Mouse (Mus musculus): ENCODE results near the gene Pkdcc.

The Pkdcc gene

DNA sequence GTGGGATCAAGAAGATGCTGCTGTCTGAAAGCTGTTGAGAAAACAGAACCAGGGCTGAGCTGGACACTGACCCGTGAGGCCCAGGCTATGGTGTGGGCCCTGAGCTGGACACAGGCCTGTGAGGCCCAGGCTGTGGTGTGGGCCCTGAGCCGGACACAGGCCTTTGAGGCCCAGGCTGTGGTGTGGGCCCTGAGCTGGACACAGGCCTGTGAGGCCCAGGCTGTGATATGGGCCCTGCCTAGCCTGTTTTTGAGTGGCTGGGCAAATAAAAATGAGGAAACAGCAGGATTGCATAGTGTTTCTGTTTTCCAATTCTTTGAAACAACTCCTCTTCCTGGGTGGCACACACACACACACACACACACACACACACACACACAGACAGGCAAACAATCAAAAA is 2.7 kb upstream of the Pkdcc start:
- DNase-seq (ENCODE audit: low spot score in 2 of 2) = no peak

DNA sequence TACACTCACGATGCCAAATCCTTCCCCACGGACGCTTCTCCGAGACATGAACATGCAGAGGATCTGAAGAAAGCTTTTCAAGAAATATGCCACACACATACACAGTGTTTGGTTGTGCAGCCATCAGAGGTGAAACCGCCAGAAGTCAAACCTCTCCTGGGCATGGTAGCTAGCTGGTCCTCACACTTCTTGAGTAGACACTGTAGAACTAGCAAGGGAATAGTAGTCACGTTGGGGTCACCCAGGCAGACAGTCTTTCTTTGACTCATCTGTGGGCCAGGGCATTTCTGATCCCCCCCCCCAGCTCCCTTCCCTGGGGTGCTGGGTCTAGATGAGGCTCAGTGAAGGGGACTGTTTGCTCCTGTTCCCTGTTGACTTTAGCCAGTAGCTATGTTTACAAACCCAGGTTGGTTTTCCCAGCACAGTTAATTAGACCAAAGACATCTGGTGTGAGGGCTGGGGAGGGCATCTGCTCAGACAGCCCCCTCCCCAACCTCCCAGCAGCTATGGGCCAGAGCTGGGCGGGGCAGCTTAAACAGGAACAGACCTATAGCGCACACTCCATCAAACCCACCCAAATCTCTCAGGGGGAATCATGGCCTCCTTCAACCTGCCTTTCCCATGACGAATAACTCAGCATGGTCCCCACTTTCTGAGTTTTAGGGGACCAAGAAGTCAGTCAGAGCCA is 1.7 kb upstream of the Pkdcc start:
- DNase-seq (ENCODE audit: low spot score in 2 of 2) = no peak

DNA sequence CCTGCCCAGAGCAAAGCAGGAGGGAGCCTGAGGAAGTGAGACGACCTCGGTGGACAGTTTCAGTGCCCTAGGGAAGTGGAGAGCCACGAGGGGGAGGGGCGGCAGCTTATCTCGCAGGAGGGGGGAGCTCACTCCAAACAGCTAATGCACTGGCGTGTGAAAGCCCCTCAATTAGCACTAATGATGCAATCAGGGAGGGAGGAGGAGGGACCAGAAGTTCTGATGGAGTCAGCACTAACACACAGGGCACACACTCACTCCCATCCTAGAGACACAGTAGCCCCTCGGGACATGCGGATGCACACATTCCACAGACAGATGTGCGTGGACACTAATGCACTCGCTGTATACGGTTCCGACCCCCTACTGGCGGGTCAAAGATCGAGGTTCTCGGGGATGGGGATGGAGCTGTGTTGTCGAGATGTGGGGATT is 915 bp upstream of the Pkdcc start:
- no peak for DNase-seq (ENCODE audit: low spot score in 2 of 2)

DNA sequence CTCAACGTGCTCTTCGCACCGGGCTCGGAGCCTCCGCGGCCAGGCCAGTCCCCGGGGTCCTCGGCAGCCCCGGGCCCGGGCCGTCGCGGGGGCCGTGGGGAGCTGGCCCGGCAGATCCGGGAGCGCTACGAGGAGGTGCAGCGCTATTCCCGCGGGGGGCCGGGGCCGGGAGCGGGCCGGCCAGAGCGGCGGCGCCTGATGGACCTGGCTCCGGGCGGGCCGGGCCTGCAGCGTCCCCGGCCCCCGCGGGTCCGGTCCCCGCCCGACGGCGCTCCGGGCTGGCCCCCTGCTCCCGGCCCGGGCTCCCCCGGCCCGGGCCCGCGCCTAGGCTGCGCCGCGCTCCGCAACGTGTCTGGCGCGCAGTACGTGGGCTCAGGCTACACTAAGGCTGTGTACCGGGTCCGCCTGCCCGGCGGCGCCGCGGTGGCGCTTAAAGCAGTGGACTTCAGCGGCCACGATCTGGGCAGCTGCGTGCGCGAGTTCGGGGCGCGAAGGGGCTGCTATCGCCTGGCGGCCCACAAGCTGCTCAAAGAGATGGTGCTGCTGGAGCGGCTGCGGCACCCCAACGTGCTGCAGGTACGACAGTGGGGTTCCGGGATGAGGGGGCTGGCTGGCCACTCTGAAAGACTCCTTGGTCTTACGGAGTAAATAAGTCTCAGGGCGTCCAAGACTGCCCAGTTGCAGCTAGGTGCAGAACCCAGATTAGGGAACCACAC is 595 bp downstream of the Pkdcc start:
- peak in 1 of 2 experiments; percentile 20 for DNase-seq (ENCODE audit: low spot score in 2 of 2)

DNA sequence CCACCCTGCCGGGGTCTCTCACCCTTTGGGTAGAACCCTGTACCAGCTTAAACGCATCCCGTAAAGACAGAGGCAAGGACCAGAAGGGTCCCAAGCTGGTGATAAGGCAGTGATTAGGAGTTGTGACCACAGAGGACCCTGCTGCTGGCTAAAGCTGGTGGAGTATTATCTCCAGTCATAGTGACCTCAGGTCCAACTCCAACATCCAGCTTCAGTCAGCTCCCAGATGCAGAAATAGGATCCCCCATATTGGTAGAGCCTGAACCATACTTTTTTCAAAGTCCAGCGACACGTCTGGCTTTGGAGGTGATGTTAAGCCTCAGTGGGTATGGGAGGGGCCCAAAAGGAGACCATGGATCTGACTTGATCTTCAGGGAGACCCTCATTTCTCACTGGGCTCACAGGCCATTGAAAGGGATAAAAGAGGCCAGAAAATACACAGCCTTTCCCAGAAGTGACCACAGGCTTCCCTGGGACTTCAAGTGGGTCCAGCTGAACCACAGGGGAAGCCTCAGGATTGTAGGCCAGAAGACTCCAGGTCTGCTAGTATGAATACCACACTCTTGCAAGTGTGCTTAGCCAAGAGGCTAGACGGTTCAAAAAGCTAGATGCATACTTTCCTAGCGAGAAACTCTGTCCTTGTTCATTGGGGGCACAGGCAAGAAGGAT is 1.3 kb downstream of the Pkdcc start:
- no peak for DNase-seq (ENCODE audit: low spot score in 2 of 2)

DNA sequence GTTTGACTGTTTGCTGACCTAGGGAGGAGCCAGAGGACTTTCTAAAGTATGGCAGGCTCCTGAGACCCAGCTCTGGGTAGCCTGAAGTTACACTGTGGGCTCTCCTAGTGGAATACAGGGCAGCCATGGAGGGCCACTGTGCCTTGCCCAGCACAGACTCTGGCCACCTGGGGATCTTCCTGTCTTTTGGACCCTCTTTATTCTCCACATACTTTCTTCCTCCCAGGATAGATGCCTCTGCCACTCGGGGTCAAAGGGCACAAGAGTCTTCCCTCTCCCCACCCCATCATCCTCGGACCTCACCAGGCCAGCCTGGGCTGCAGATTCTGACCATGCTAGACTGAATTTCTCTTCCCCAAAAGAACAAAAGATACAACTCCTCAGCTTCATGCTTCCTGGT is 3.1 kb downstream of the Pkdcc start:
- DNase-seq (ENCODE audit: low spot score in 2 of 2) = no peak

DNA sequence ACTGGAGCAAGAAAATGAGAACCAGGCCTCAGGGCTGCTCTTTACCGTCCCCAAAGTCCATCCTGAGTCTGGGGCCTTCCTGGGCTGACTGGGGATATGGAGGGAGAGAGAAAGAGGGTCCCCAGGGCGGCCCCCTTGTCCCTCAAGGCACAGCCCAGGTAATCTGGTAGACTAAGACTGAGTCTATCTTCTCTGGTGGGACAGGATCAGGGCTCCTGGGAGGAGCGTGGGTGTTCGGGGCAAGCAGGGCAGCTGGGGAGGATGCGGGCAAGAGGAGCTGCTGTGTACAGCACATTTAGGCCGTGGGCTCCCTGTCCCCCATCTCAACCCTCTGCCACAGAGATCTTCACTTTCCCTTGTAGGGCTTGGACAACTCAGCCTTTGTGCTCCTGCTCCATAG is 3.6 kb downstream of the Pkdcc start:
- no peak for DNase-seq (ENCODE audit: low spot score in 2 of 2)

DNA sequence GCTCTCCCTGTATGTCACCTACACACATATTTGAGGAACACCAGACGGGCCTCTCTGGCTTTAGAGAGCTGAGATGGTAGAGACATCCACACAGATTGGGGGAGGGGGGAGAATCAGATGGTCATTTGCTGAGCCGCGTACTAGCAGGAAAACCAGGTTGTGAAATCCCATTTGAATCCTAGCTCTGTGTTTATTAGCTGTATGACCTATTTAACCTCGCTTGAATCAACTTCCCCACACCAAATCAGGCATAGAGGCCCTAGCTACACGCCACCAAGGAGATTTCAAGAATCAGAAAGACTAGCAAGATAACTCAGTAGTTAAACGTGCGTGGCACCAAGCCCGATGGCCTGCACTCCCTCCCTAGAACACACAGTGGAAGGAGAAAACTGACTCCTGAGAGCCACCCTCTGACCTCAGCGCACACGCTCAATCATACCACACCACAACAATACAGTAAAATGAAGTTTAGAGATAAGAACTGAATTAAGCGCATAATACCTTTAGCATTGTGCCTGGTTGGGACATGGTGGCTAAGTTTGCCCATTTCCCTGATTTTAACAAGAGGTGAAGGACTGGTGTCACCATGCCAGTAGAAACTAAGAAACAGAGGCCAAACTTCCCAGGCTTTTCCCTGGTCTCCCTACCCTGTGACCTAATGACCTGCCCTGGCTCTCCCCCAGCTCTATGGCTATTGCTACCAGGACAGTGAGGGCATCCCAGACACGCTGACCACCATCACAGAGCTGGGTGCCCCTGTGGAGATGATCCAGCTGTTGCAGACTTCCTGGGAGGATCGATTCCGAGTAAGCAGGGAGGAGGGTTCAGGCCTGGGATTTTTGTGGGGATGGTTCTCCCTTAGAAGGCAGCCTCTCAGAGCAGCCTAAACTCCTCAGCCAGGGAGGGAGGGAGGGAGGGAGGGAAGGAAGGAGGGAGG is 4.5 kb downstream of the Pkdcc start:
- DNase-seq (ENCODE audit: low spot score in 2 of 2) = no peak

DNA sequence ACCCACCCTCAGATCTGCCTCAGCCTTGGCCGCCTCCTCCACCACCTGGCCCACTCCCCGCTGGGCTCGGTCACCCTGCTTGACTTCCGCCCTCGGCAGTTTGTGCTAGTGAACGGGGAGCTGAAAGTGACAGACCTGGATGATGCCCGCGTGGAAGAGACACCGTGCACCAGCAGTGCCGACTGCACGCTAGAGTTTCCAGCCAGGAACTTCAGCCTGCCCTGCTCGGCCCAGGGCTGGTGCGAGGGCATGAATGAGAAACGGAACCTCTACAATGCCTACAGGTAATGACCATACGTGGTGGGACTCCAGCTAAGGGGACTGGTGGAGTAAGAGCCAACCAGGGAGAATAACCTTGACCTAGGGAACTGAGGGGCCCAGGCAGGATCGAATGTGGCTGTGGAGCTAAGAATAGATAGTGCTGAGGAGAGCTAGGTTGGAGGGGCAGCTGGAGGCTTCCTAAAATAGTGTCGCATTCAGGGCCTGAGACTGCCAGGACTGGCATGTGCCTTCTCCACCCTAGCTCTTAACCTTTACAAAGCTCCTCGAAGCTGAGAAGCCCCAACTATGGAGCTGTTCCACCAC is 6.0 kb downstream of the Pkdcc start:
- DNase-seq (ENCODE audit: low spot score in 2 of 2) = no peak

DNA sequence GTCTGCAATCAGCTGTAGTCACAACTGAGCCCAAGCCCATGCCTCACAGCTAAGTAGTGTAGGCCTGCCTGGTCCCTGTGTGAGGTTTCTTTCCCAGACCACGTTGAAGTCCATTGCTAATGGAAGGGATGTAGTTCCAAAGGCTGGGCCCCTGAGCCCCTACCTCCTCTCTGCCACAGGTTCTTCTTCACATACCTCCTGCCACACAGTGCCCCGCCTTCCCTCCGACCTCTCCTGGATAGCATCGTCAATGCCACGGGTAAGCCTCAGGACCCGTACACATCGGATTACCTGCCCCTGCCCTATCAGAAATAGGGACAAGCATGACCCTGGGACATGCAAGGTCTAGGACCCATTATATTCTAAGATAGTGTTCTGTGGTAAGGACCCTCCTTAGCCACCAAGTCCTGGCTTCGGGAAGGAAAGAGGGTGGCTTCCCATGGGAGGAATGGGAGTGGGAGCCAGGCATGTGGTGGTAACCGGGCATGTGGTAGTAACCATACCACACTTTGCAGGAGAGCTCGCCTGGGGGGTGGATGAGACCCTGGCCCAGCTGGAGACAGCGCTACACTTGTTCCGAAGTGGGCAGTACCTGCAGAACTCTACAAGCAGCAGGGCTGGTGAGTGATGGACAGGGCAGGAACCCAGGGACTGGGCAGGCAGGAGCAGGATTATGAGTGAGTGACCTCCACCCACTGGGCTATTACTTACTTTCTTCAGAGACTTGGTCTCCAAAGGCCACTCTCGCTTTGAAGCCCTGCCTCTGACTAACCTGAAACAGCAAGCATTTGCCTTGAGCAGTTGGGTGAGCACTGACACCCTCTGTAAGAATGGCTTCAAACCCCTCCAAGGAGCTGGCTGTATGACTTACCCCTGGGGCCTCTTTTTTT is 6.8 kb downstream of the Pkdcc start:
- no peak for DNase-seq (ENCODE audit: low spot score in 2 of 2)

DNA sequence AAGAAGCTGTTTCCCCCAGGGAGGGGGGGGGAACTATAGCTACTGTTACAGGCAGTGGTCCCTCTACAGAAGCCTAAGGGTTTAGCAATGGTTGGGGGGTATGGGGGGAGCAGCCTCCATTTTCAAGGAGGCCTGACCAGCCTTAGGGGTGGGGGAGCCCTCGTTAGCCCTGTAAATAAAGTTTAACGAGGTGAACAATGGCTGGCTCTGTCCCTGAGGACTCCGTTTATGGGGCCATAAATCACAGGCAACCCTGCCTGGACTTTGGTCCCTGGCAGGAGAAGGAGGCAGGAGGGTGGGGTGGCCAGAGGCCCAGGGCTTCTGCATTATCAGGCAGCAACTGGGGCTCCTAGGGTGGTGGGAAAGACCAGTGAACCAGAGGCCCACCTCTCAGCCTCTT is 7.6 kb downstream of the Pkdcc start:
- DNase-seq (ENCODE audit: low spot score in 2 of 2) = no peak

DNA sequence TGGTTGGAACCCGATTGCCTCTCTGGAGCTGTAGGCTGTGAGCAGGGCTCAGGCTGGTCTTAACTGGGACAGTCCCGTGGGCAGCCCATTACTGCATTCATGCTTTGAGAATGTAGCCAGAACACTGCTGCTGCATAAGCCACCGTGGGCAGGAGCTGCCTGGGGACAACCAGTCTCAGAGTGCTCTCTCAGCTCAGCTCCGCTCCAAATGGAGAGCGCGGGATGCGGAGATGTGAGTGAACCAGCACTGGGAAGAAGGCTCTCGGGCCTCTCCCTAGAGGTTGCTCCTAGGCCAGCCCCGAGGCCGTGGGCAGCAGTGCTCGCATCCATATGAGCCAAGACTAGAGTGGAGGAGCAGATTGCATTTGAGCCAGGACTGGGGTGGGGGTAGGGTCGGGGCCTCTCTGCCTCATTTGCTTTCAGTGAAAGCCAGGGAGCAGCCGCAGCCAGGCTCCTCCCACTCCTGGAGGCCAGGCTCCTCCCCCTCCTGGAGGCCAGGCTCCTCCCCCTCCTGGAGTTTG is 9.4 kb downstream of the Pkdcc start:
- DNase-seq (ENCODE audit: low spot score in 2 of 2) = peak; percentile 39 to 67

DNA sequence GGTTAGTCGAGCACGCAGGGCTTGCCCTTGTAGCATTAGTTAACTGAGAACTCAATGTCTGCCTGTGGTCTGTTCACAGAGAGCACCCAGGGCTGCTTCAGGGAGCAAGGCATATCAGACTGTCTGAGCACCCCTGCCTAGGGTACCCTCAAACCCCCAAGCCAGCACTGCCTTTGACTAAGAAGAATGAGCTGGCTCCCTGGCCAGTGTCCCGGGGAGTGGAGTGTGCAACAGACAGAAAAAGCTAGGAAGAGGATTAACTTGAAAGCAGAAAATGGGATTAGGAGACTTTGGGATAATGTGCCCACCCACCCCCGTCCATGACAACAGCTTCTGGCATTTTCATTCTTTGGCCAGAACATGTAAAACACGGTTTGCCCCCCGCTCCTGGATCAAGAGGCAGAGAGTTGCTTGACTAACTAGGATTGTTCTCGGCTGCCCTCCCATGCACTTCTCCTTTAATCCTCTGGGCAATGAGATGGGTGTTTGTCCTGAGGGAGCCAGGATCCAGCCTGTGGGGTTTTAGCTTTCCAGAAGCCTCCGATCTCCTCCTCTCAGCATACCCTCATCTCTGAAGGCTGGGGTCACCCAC is 11.4 kb downstream of the Pkdcc start:
- no peak for DNase-seq (ENCODE audit: low spot score in 2 of 2)

DNA sequence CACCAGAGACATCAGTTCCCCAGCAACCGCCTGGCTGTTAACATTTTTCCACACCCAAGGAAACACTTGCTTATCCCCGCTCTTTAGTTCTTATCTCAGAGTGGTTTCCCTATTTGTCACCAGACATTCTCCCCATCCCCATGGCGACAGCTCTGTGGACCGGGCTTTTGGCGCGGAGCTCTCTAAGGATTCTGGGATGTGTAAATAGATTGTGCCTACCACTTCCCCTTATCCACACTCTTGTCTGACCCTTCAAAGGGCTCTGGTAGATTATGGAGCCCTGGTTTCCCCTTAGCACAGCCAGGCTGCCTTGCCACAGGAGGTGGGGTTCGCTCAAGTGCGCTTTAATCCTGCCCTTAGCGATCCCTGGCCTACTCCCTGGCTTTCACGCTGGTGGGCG is 16.3 kb downstream of the Pkdcc start:
- no peak for DNase-seq (ENCODE audit: low spot score in 2 of 2)

DNA sequence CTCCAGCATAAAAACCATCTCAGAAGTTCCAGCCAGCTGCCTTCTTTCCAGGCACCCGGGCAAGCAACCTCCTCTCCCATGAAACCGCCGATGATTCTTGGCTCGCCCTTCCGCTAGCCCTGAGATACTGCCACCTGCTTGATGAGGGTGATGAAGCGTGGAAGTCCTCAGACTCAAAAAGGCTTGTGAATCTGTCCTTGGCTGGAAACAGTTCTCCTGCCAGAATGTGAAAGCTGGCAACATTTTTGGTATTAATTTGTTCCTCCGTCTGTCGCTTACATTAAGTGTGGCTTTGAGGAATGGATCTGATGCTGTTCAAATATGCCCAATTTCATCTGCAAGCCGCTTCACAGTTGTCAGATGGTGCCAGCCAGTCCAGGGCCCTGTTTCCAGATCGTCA is 20.1 kb downstream of the Pkdcc start:
- no peak for DNase-seq (ENCODE audit: low spot score in 2 of 2)

DNA sequence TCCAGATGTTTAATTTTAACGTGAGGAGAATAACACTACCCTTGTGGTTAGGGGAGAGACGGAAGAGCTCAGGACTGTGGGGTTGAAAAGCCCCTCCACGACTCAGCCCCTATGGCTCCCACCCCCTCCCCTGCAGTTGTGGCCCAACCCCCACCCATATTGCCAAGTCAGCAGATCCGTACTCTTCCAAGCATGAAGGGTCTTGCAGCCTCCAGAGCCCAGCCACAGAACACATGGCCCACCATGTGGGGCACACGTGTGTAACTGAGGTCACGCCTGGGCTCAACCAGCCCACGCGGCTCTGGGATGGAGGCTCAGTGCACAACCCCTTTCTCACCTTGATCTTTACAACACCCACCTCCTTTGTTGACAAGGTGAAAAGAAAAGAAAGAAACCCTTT is 21.1 kb downstream of the Pkdcc start:
- DNase-seq (ENCODE audit: low spot score in 2 of 2) = no peak

DNA sequence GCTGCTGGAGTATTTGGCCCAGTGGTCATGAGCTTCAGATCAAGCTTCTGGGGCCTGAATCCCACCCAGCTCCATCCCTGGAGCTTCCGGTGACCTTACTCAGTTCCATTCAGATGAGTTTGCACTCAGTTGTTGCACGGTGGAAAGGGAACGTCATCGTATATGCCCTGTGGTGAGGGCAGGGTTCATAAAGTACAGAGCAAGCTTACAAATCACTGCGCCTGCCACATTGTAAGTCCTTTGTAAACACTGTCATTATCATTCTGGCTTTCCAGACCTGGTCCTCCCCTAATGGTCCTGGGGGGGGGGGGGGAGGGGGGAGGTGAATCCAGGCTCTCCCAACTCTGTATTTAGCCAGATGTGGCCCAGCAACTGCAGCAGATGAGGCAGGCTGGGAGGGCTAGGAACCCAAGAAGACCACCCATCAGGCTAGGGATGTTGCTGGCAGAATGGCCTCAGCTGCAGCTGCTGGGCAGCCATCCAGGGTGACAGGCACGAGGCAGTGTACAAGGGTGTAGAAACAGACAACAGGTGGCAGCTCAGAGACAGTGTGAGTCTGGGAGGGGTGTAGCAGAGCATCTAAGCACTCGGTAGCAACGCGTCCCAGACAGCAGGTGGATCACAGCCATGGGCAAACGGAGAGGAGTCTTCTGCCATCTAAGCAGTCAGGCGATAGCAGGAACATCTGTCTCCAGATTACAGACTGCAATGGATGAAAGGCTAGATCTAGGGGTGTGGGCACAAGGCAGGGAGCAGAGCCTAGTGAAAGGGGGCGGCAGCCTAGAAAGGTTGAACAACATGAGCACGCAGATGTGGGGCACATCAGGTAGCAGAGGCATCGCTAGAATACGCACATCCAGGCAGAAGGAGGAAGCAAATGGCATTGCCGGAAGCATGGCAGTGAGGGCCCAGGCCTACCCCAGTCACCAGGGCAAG is 23.3 kb downstream of the Pkdcc start:
- DNase-seq (ENCODE audit: low spot score in 2 of 2) = no peak

DNA sequence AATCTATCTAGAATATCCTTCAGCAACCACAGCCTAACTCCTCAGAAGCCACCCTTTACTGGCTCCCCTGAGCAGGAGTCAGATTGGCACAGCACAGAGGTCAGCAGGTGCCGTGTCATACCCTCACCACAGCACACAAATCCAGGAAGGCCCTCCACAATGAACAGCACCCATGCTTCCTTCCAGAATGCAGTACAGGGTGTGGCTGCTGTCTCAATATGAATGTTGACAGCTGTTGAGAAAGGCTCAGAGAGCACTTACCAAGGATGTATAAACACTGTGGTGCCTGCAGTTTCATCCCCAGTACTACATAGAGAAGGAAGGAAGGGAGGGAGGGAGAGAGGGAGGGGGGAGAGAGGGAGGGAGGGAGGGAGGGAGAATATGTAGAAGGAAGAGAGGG is 29.4 kb downstream of the Pkdcc start:
- no peak for DNase-seq (ENCODE audit: low spot score in 2 of 2)

DNA sequence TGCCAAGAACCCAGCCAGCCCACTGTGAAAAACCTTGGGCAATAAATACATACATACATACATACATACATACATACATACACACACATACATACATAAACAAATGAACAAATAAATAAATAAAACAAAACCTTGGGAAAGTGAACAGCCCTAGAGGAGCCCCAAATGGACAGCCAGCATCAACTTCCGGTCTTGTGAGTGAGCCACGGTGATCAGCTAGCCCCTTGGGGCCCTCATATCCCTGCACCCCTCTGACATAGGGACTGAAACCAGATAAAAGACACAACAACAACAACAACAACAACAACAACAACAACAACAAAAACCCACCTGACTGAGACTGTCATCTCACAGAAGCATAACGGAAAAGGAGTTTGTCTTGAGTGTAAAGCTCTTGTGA is 30.4 kb downstream of the Pkdcc start:
- no peak for DNase-seq (ENCODE audit: low spot score in 2 of 2)
